Mouse (Mus musculus): Measurements from ENCODE around the gene Nectin2.

DNA sequence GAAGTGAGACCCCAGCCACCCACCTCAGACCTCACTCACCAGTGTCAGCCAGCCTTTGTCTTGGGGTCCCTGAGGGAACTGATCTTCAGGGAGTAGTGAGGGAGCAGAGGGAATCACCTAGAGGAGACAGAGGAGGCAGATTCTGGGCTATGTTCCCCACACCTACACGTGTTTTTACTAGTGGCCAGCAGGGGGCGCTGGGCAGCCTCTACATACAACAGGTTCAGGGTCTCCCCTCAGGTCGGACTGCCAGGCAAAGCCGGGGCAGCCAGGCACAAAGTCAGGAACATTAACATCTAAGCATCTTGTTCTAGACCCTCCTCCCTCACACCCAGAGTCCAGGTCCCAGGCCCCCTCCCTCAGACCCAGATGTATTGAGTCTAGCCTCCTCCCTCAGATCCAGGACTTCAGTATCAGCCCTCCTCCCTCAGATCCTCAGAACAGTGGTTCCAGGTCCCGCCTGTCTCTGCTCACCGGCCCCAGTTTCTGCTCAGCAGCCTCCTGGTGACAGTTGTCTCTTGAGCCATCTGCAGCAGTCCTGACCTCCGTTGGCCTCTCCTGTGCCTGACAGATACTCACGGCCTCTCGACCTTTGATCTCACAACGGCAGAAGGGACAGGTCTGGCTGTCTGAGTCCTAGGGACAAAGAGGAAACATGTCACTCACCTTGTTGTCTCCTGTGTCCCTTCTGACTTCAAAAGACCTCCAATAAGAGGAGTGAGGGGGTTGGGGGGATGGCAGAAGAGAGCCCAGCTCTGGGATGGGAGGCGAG lies 34.7 kb upstream of the Nectin2 start:
- peak; percentile 69 for TF ChIP-seq CTCF (IDR thresholded peaks at IDR 0.05; ENCODE audit: low read depth)
- no peak for TF ChIP-seq EP300 (optimal IDR thresholded peaks at IDR 0.05)
